Mouse (Mus musculus): ENCODE data around the gene Irf3.

- TF ChIP-seq CTCF (conservative IDR thresholded peaks at IDR 0.05; ENCODE audit: low read length) = no peak
- TF ChIP-seq POU5F1 (IDR thresholded peaks at IDR 0.05; ENCODE audit: borderline replicate concordance, low read length) = no peak
- no peak for TF ChIP-seq NANOG (IDR thresholded peaks at IDR 0.05; ENCODE audit: borderline replicate concordance, low read length)
These were observed 9.7 kb downstream of the Irf3 start for GRCm38 (mm10) chr7:45007141-45007540.
